Mouse (Mus musculus) kidney, postnatal 0 days (tissue): ENCODE results near the gene Gjb3. TPM values are rescaled to one million over a fixed set of nuclear protein-coding genes. Genes with fewer than 3 reads are reported as not detected.

ENCODE experiments used
- ATAC-seq: fragments of 200-750 bp; cut with Nextera tagmentation; replicated peaks from 2 replicates; pipeline ENCODE4 v1.8.0; 2017; ENCODE audit warnings: low read depth, moderate number of reproducible peaks, moderate TSS enrichment, moderate library complexity; ENCODE audit not compliant: low FRiP score
- DNase-seq: peaks from one replicate; pipeline ENCODE4 v3.0.0-alpha.2; 2016; ENCODE audit warnings: low spot score
- H3K27ac ChIP-seq: fragments of 300-500 bp; sonication (generic); 2 replicates; pipeline ENCODE4 v1.5.1; 2014; ENCODE audit warnings: mild to moderate bottlenecking
- H3K27me3 ChIP-seq: fragments of 300-500 bp; sonication (generic); 2 replicates; pipeline ENCODE4 v1.6.1; 2014; ENCODE audit warnings: low read length, mixed read lengths; ENCODE audit not compliant: insufficient read depth
- H3K36me3 ChIP-seq: fragments of 300-500 bp; sonication (generic); 2 replicates; pipeline ENCODE4 v1.6.1; 2014; ENCODE audit warnings: low read length, mixed read lengths; ENCODE audit not compliant: insufficient read depth
- H3K4me1 ChIP-seq: fragments of 300-500 bp; sonication (generic); replicated peaks from 2 replicates; pipeline ENCODE4 v1.6.1; 2014; ENCODE audit warnings: antibody characterized with exemption, low read length, mixed read lengths; ENCODE audit not compliant: insufficient read depth
- H3K4me2 ChIP-seq: fragments of 300-500 bp; sonication (generic); 2 replicates; pipeline ENCODE4 v1.6.1; 2014; ENCODE audit warnings: mild to moderate bottlenecking, low read length, moderate library complexity, mixed read lengths
- H3K4me3 ChIP-seq: fragments of 300-500 bp; sonication (generic); replicated peaks from 2 replicates; pipeline ENCODE4 v1.5.1; 2014; ENCODE audit warnings: low read depth, low read length
- H3K9ac ChIP-seq: fragments of 300-500 bp; sonication (generic); 2 replicates; pipeline ENCODE4 v1.6.1; 2014; ENCODE audit warnings: low read depth, low read length
- H3K9me3 ChIP-seq: fragments of 300-500 bp; sonication (generic); replicated peaks from 2 replicates; pipeline ENCODE4 v1.6.1; 2016; ENCODE audit warnings: low read length, inconsistent platforms, mixed read lengths
- CTCF ChIP-seq: IDR thresholded peaks from 2 replicates; pipeline ENCODE4 v1.5.1; 2016; ENCODE audit warnings: antibody characterized with exemption, low read depth, mild to moderate bottlenecking, moderate library complexity
- WGBS: fragments of 180-500 bp; shearing (Covaris S2); extraction: QIAGEN DNeasy Blood & Tissue Kit; methylation state at CpG from one replicate; pipeline ENCODE4 v1.1.7; 2014; 5-methylcytosine and 5-hydroxymethylcytosine counted together
- polyA plus RNA-seq: library from polyadenylated mRNA; unstranded; fragments of >200 nt; fragmentation: Nextera tagmentation; extraction: Ambion mirVana; gene quantifications from 2 replicates; pipeline ENCODE4 v1.2.1, GENCODE M21; 2015

Gene Gjb3
- polyA plus RNA-seq, 1 experiment from 2014 or later: 1.1 TPM

DNA sequence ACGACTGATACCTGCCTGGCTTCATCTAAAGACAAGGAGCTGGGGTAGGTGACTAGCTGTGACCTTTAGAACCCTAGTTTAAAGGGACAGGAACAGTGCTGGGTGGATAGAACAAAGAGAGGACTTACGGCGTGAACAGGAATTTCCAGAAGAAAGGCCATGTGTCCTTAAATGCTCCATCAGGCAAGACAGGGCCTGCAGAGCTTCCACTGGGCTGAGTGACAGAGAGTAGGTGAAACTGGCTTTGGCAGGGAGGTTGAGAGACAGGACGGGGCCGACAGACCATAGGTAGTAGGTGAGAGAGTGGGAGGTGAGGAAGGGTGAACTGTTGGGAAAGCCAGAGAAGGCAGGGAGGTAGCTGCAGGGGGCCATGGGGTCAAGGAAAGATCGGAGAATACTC, 10.7 kb upstream of the Gjb3 start:
- H3K4me3 ChIP-seq: no peak overlapping the region
- no peaks in the 10 kb centered on the region for H3K36me3 ChIP-seq
- no peaks in the 10 kb centered on the region for H3K27me3 ChIP-seq
- 57% methylated on average over 6 of the region's 6 CpGs for WGBS
- no peak overlapping the region for H3K9ac ChIP-seq
- ATAC-seq: no peak
- H3K27ac ChIP-seq: no peak overlapping the region
- TF ChIP-seq CTCF: no peak
- H3K9me3 ChIP-seq: no peaks in the 10 kb centered on the region
- DNase-seq: no peak
- H3K4me2 ChIP-seq: no peak overlapping the region
- H3K4me1 ChIP-seq: no peaks in the 10 kb centered on the region

DNA sequence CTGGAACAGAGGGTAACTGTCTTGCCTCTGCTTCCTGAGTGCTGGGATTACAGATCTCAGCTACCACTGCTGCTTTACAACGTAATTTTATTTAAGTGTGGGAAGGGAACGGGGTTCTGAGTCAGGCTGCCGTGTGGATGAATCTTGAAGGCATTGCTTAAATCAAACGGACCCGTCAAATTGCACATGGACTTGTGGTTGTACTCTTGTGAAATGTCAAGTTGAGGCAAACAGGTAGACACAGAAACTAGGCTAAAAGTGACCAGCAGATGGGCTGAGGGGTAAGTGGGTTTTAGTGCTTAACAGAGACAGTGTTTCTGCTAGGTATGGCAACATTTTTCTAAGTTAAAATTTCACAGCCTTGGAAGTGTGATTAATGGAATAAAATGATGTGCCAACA, 7.0 kb upstream of the Gjb3 start:
- H3K4me1 ChIP-seq: no peaks in the 10 kb centered on the region
- H3K9ac ChIP-seq: no peak overlapping the region
- TF ChIP-seq CTCF: no peak
- H3K4me3 ChIP-seq: no peak overlapping the region
- DNase-seq (no peak), ATAC-seq (no peak)
- no peak overlapping the region for H3K27ac ChIP-seq
- no peaks in the 10 kb centered on the region; the same call in 1 of the 2 replicates for H3K27me3 ChIP-seq
- 75% methylated on average over 5 of the region's 5 CpGs for WGBS
- H3K4me2 ChIP-seq: no peak overlapping the region
- no peaks in the 10 kb centered on the region for H3K36me3 ChIP-seq
- H3K9me3 ChIP-seq: no peaks in the 10 kb centered on the region

GRCm38 (mm10) chr4:127334870-127335504, 4.3 kb upstream of the Gjb3 start:
- Histone ChIP-seq H3K4me2 (no peak overlapping the region), H3K9ac (no peak overlapping the region), H3K9me3 (no peaks in the 10 kb centered on the region), H3K27me3 (peaks cover 19% of the 10 kb centered on the region; the same call in 1 of the 2 replicates), H3K4me1 (no peaks in the 10 kb centered on the region; the same call in 1 of the 2 replicates), H3K4me3 (no peak overlapping the region), H3K36me3 (no peaks in the 10 kb centered on the region), H3K27ac (no peak overlapping the region)
- WGBS: 38% methylated on average over 5 of the region's 5 CpGs
- TF ChIP-seq CTCF: no peak
- DNase-seq: no peak
- ATAC-seq: no peak

GRCm38 (mm10) chr4:127331171-127331570, 527 bp upstream of the Gjb3 start:
- Histone ChIP-seq H3K27me3 (peaks cover 21% of the 10 kb centered on the region; the same call in 1 of the 2 replicates), H3K36me3 (no peaks in the 10 kb centered on the region), H3K27ac (no peak overlapping the region), H3K9me3 (no peaks in the 10 kb centered on the region), H3K4me1 (no peaks in the 10 kb centered on the region; the same call in 1 of the 2 replicates), H3K4me2 (no peak overlapping the region), H3K9ac (no peak overlapping the region), H3K4me3 (no peak overlapping the region)
- WGBS: 29% methylated on average over 13 of the region's 13 CpGs
- ATAC-seq: no peak
- DNase-seq: no peak
- TF ChIP-seq CTCF: no peak

- no peak for ATAC-seq
- Histone ChIP-seq H3K4me3 (0 out of 2 replicates have a peak overlapping the region, but pooled peaks have one; percentile 20), H3K4me2 (peak overlapping the region; percentile 44), H3K27me3 (peaks cover 24% of the 10 kb centered on the region), H3K36me3 (no peaks in the 10 kb centered on the region), H3K27ac (no peak overlapping the region), H3K9ac (no peak overlapping the region), H3K4me1 (no peaks in the 10 kb centered on the region; the same call in 1 of the 2 replicates), H3K9me3 (no peaks in the 10 kb centered on the region)
- no peak for TF ChIP-seq CTCF
- under 1% methylated on average over 13 of the region's 13 CpGs for WGBS
- DNase-seq: no peak
Observed at GRCm38 (mm10) chr4:127329751-127330150, 893 bp downstream of the Gjb3 start.

GRCm38 (mm10) chr4:127329046-127329445, 1.6 kb downstream of the Gjb3 start:
- H3K4me1 ChIP-seq: no peaks in the 10 kb centered on the region; the same call in 1 of the 2 replicates
- no peak for ATAC-seq
- TF ChIP-seq CTCF: no peak

GRCm38 (mm10) chr4:127328378-127328777, 2.3 kb downstream of the Gjb3 start:
- ATAC-seq (no peak), DNase-seq (no peak)
- no peak overlapping the region for H3K27ac ChIP-seq
- H3K36me3 ChIP-seq: no peaks in the 10 kb centered on the region
- no peaks in the 10 kb centered on the region; the same call in 1 of the 2 replicates for H3K4me1 ChIP-seq
- H3K27me3 ChIP-seq: peaks cover 24% of the 10 kb centered on the region
- H3K9me3 ChIP-seq: no peaks in the 10 kb centered on the region
- no peak overlapping the region for H3K4me3 ChIP-seq
- H3K4me2 ChIP-seq: no peak overlapping the region
- TF ChIP-seq CTCF: no peak
- no peak overlapping the region for H3K9ac ChIP-seq
- 61% methylated on average over 7 of the region's 7 CpGs for WGBS

More at GRCm38 (mm10) chr4:127329046-127329445, 1.6 kb downstream of the Gjb3 start:
- Histone ChIP-seq H3K36me3 (no peaks in the 10 kb centered on the region), H3K9me3 (no peaks in the 10 kb centered on the region), H3K27ac (no peak overlapping the region), H3K9ac (no peak overlapping the region), H3K27me3 (peaks cover 24% of the 10 kb centered on the region), H3K4me3 (no peak overlapping the region), H3K4me2 (no peak overlapping the region)
- WGBS: 6% methylated on average over 3 of the region's 3 CpGs
- no peak for DNase-seq
